Comparison of ENCODE assay signal across 8 mouse cellular contexts in the genomic region with DNA sequence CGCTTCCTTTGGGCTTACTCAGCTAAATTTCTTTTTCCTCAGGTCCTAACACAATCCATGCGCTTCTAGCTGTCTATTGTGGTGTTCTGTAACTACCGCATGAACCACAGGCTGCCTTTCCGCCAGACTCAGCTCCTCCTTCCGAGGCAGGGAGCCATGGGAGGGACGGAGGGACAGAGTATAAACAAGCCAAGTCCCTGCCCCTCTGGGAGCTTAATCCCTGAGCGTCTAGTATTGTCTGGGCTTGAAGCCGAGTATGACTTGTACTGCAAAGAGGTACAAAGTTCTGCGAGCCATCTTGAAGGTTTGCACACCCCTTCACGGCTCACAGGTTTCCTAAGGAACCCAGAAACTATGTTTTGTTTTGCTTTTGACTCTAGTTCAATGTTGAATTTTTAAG. TPM values are rescaled to one million over a fixed set of nuclear protein-coding genes. Genes with fewer than 3 reads are reported as not detected.
DNase-seq lines count a peak whose midpoint lies in the region; ATAC-seq and TF ChIP-seq lines count a peak whose summit lies in the region.

No protein-coding gene starts in this region.

- TF ChIP-seq CTCF in CH12.LX (conservative IDR thresholded peaks at IDR 0.05 in 1 of 2, IDR thresholded peaks at IDR 0.05 in 1 of 2; ENCODE audit: low read depth in 2 of 2, low read length in 2 of 2): no peak
- no peak for TF ChIP-seq CTCF in brain, embryonic 14.5 days (IDR thresholded peaks at IDR 0.05; ENCODE audit: borderline replicate concordance, extremely low read depth, insufficient read depth, insufficient read length)

- TF ChIP-seq RAD21 in CH12.LX (IDR thresholded peaks at IDR 0.05; ENCODE audit: low read depth, low read length): no peak

- TF ChIP-seq POLR2A in CH12.LX (IDR thresholded peaks at IDR 0.05; ENCODE audit: low read depth, low read length): no peak
- TF ChIP-seq POLR2A in brain, embryonic 14.5 days (IDR thresholded peaks at IDR 0.05; ENCODE audit: borderline replicate concordance, extremely low read depth, insufficient read depth, insufficient read length, poor library complexity, severe bottlenecking): no peak

- under 1% methylated on average over 10 of the region's 10 CpGs for WGBS in forebrain, embryonic 12.5 days
- under 1% methylated on average over 10 of the region's 10 CpGs for WGBS in heart, embryonic 16.5 days
- 5% methylated on average over 10 of the region's 10 CpGs for WGBS in liver, embryonic 12.5 days (ENCODE audit: insufficient replicate concordance)
- WGBS in neural tube, embryonic 13.5 days: under 1% methylated on average over 10 of the region's 10 CpGs

- no peaks in the 10 kb centered on the region for H3K9me3 ChIP-seq in CH12.LX (replicated peaks; ENCODE audit: low read length)
- no peaks in the 10 kb centered on the region for H3K9me3 ChIP-seq in forebrain, embryonic 12.5 days
- H3K9me3 ChIP-seq in heart, embryonic 16.5 days (replicated peaks; ENCODE audit: control insufficient read depth, low read length): no peaks in the 10 kb centered on the region
- H3K9me3 ChIP-seq in liver, embryonic 12.5 days (replicated peaks): no peaks in the 10 kb centered on the region
- H3K9me3 ChIP-seq in neural tube, embryonic 13.5 days: no peaks in the 10 kb centered on the region

- no peak overlapping the region for H3K27ac ChIP-seq in CH12.LX (ENCODE audit: insufficient read depth, low read depth)
- H3K27ac ChIP-seq in forebrain, embryonic 12.5 days: peak overlapping the region; percentile 85
- H3K27ac ChIP-seq in heart, embryonic 16.5 days (ENCODE audit: low read length): peak overlapping the region; percentile 94
- H3K27ac ChIP-seq in liver, embryonic 12.5 days: peak overlapping the region; percentile 68
- H3K27ac ChIP-seq in neural tube, embryonic 13.5 days (replicated peaks): peak overlapping the region; percentile 86

- peaks cover 42% of the 10 kb centered on the region for H3K27me3 ChIP-seq in CH12.LX (replicated peaks)
- H3K27me3 ChIP-seq in forebrain, embryonic 12.5 days: no peaks in the 10 kb centered on the region
- H3K27me3 ChIP-seq in heart, embryonic 16.5 days (ENCODE audit: control insufficient read depth, insufficient read depth, low read length): no peaks in the 10 kb centered on the region
- H3K27me3 ChIP-seq in liver, embryonic 12.5 days (replicated peaks): no peaks in the 10 kb centered on the region
- H3K27me3 ChIP-seq in neural tube, embryonic 13.5 days: no peaks in the 10 kb centered on the region

- H3K4me3 ChIP-seq in CH12.LX (replicated peaks in 1 of 3; ENCODE audit: low read depth in 2 of 3, low read length in 2 of 3, poor library complexity in 1 of 3): peak overlapping the region; percentile 64 to 82 (median 68)
- H3K4me3 ChIP-seq in forebrain, embryonic 12.5 days (replicated peaks): peak overlapping the region; percentile 62
- peak overlapping the region; percentile 74 for H3K4me3 ChIP-seq in heart, embryonic 16.5 days (ENCODE audit: low read length)
- peak overlapping the region; percentile 77 for H3K4me3 ChIP-seq in liver, embryonic 12.5 days
- peak overlapping the region; percentile 56 for H3K4me3 ChIP-seq in neural tube, embryonic 13.5 days

- H3K79me2 ChIP-seq in CH12.LX (replicated peaks; ENCODE audit: control insufficient read depth, extremely low read depth, insufficient read depth, poor library complexity, severe bottlenecking): peaks cover 9% of the 10 kb centered on the region; the same call in 1 of the 2 replicates

- in situ Hi-C loops in CH12.LX (cut with MboI; ENCODE audit: low pct_ligation_motif_present, low pct_unique_long_range_greater_than_20kb, low sequenced_read_pairs): no loop called here

- no peak for TF ChIP-seq EP300 in CH12.LX (IDR thresholded peaks at IDR 0.05; ENCODE audit: low read length)

- DNase-seq in CH12.LX (ENCODE audit: extremely low read depth): peak; percentile 64
- peak; percentile 92 for DNase-seq in brain, embryonic 14.5 days (ENCODE audit: low read depth)
- DNase-seq in kidney, postnatal 25 days: peak; percentile 93 to 97
- peak; percentile 87 for DNase-seq in testis, postnatal 14 days (ENCODE audit: low spot score)

- H3K9ac ChIP-seq in CH12.LX (ENCODE audit: insufficient read depth, low read depth): peak overlapping the region; percentile 75
- peak overlapping the region; percentile 59 for H3K9ac ChIP-seq in forebrain, embryonic 12.5 days
- H3K9ac ChIP-seq in heart, embryonic 16.5 days (ENCODE audit: low read length): peak overlapping the region; percentile 75
- peak overlapping the region; percentile 66 for H3K9ac ChIP-seq in liver, embryonic 12.5 days
- H3K9ac ChIP-seq in neural tube, embryonic 13.5 days: peak overlapping the region; percentile 67

- H3K4me1 ChIP-seq in CH12.LX (ENCODE audit: control insufficient read depth in 1 of 2, insufficient read depth in 2 of 2): peaks cover 4 to 19% of the 10 kb centered on the region in 2 experiments
- peaks cover 43% of the 10 kb centered on the region for H3K4me1 ChIP-seq in forebrain, embryonic 12.5 days
- H3K4me1 ChIP-seq in heart, embryonic 16.5 days (ENCODE audit: control insufficient read depth, insufficient read depth, low read length): peaks cover 39% of the 10 kb centered on the region
- H3K4me1 ChIP-seq in liver, embryonic 12.5 days: peaks cover 51% of the 10 kb centered on the region
- peaks cover 57% of the 10 kb centered on the region for H3K4me1 ChIP-seq in neural tube, embryonic 13.5 days (replicated peaks)

- dilution Hi-C loops in CH12.LX (cut with MboI; ENCODE audit: extremely low pct_ligation_motif_present, extremely low pct_unique_long_range_greater_than_20kb, low sequenced_read_pairs): no loop called here

- no peak for ATAC-seq in forebrain, embryonic 12.5 days (ENCODE audit: low FRiP score)
- ATAC-seq in heart, embryonic 16.5 days (replicated peaks; ENCODE audit: extremely low read depth, insufficient read depth, low FRiP score): peak; percentile 53
- ATAC-seq in liver, embryonic 12.5 days: no peak
- peak; percentile 13; the same call in 1 of the 2 replicates for ATAC-seq in neural tube, embryonic 13.5 days (ENCODE audit: low read depth)

- H3K4me2 ChIP-seq in CH12.LX (ENCODE audit: insufficient read depth, low read depth, poor library complexity, severe bottlenecking): peak overlapping the region; percentile 67
- peak overlapping the region; percentile 88 for H3K4me2 ChIP-seq in forebrain, embryonic 12.5 days
- H3K4me2 ChIP-seq in heart, embryonic 16.5 days (ENCODE audit: low read depth, low read length): peak overlapping the region; percentile 78
- H3K4me2 ChIP-seq in liver, embryonic 12.5 days: peak overlapping the region; percentile 99
- H3K4me2 ChIP-seq in neural tube, embryonic 13.5 days: peak overlapping the region; percentile 79

- H3K36me3 ChIP-seq in CH12.LX (replicated peaks in 1 of 2; ENCODE audit: control insufficient read depth in 1 of 2, insufficient read depth in 1 of 2, low read length in 1 of 2): peaks cover 3 to 12% of the 10 kb centered on the region in 2 experiments
- H3K36me3 ChIP-seq in forebrain, embryonic 12.5 days (replicated peaks): peaks cover 3% of the 10 kb centered on the region
- peaks cover under 1% of the 10 kb centered on the region; the same call in 1 of the 2 replicates for H3K36me3 ChIP-seq in heart, embryonic 16.5 days (ENCODE audit: control insufficient read depth, insufficient read depth)
- peaks cover 2% of the 10 kb centered on the region; the same call in 1 of the 2 replicates for H3K36me3 ChIP-seq in liver, embryonic 12.5 days
- H3K36me3 ChIP-seq in neural tube, embryonic 13.5 days: peaks cover 4% of the 10 kb centered on the region

TF ChIP-seq in CH12.LX, 34 proteins besides CTCF, POLR2A, EP300 and RAD21 (continues in another document):
- no peak for TF ChIP-seq ZNF384 (IDR thresholded peaks at IDR 0.05; ENCODE audit: low read depth, low read length)
- TF ChIP-seq JUND (conservative IDR thresholded peaks at IDR 0.05; ENCODE audit: low read depth, low read length): no peak
- no peak for TF ChIP-seq MYC (IDR thresholded peaks at IDR 0.05; ENCODE audit: low read depth, low read length)
- TF ChIP-seq NRF1 (IDR thresholded peaks at IDR 0.05; ENCODE audit: low read depth, low read length): no peak
- no peak for TF ChIP-seq HCFC1 (IDR thresholded peaks at IDR 0.05; ENCODE audit: low read depth, low read length)
- TF ChIP-seq SMC3 (IDR thresholded peaks at IDR 0.05; ENCODE audit: low read depth, low read length): no peak
- no peak for TF ChIP-seq GABPA (IDR thresholded peaks at IDR 0.05; ENCODE audit: insufficient replicate concordance, low read depth, low read length)
- no peak for TF ChIP-seq MAX (IDR thresholded peaks at IDR 0.05; ENCODE audit: low read length)
- TF ChIP-seq MAZ (IDR thresholded peaks at IDR 0.05; ENCODE audit: low read depth, low read length): no peak
- no peak for TF ChIP-seq ZMIZ1 (IDR thresholded peaks at IDR 0.05; ENCODE audit: low read depth, low read length)
- no peak for TF ChIP-seq IRF4 (IDR thresholded peaks at IDR 0.05; ENCODE audit: low read depth, low read length)
- no peak for TF ChIP-seq TBP (conservative IDR thresholded peaks at IDR 0.05; ENCODE audit: low read depth, low read length)
- TF ChIP-seq JUN (IDR thresholded peaks at IDR 0.05; ENCODE audit: insufficient read depth, low read depth, low read length): no peak
- no peak for TF ChIP-seq RCOR1 (conservative IDR thresholded peaks at IDR 0.05; ENCODE audit: low read depth, low read length)
- no peak for TF ChIP-seq MXI1 (IDR thresholded peaks at IDR 0.05; ENCODE audit: low read depth, low read length)

RNA-seq across cellular contexts. Expression of gene Tef, which starts 7.9 kb away (rescaled TPM):
- 12.8 and 14.9 TPM in 2 replicates for total RNA-seq in CH12.LX (2012; rRNA removed)
- 14.4 and 14.7 TPM in 2 replicates for total RNA-seq in CH12.LX (2014; rRNA removed)
- 15.8 and 17.2 TPM in 2 replicates for polyA plus RNA-seq in CH12.LX (2012; ENCODE audit: insufficient read length, low read depth)
- polyA plus RNA-seq in brain, embryonic 14.5 days (2012; rRNA removed): 35.5 and 38.0 TPM in 2 replicates
- polyA plus RNA-seq in forebrain, embryonic 12.5 days (2016; fragmentation: Nextera tagmentation; extraction: Ambion mirVana): 25.8 and 27.2 TPM in 2 replicates
- polyA plus RNA-seq in heart, embryonic 16.5 days (2015; fragmentation: Nextera tagmentation; extraction: Ambion mirVana): 23.2 and 25.1 TPM in 2 replicates
- 8.4 and 9.5 TPM in 2 replicates for polyA plus RNA-seq in liver, embryonic 12.5 days (2016; fragmentation: Nextera tagmentation; extraction: Ambion mirVana)
- polyA plus RNA-seq in neural tube, embryonic 13.5 days (2015; fragmentation: Nextera tagmentation; extraction: Ambion mirVana): 20.6 and 21.4 TPM in 2 replicates

RNA-seq across cellular contexts. Expression of gene Tob2, which starts 48.4 kb away (rescaled TPM):
- total RNA-seq in CH12.LX (2012; rRNA removed): 21.8 and 25.3 TPM in 2 replicates
- 5.0 and 5.6 TPM in 2 replicates for total RNA-seq in CH12.LX (2014; rRNA removed)
- 18.9 and 22.0 TPM in 2 replicates for polyA plus RNA-seq in CH12.LX (2012; ENCODE audit: insufficient read length, low read depth)
- polyA plus RNA-seq in brain, embryonic 14.5 days (2012; rRNA removed): 15.4 and 15.7 TPM in 2 replicates
- polyA plus RNA-seq in forebrain, embryonic 12.5 days (2016; fragmentation: Nextera tagmentation; extraction: Ambion mirVana): 24.4 and 24.8 TPM in 2 replicates
- 17.5 and 17.8 TPM in 2 replicates for polyA plus RNA-seq in heart, embryonic 16.5 days (2015; fragmentation: Nextera tagmentation; extraction: Ambion mirVana)
- polyA plus RNA-seq in liver, embryonic 12.5 days (2016; fragmentation: Nextera tagmentation; extraction: Ambion mirVana): 12.8 and 14.5 TPM in 2 replicates
- 13.5 and 16.5 TPM in 2 replicates for polyA plus RNA-seq in neural tube, embryonic 13.5 days (2015; fragmentation: Nextera tagmentation; extraction: Ambion mirVana)

Comparison
In these comparisons a context has a peak if more than half of its experiments do, and no peak if none do; other contexts are left out.
1. ATAC-seq: peak in heart, embryonic 16.5 days (single experiment) and neural tube, embryonic 13.5 days (single experiment); none in forebrain, embryonic 12.5 days (single experiment) and liver, embryonic 12.5 days (single experiment).
2. Peak in every context shown above with its lines, with median percentiles within 50 percentile points of each other: DNase-seq, H3K4me2 ChIP-seq, H3K4me3 ChIP-seq and H3K9ac ChIP-seq.